Mouse (Mus musculus) embryonic facial prominence, embryonic 11.5 days (tissue): ENCODE measurements at regions not wholly inside any gene's neighbourhood (a gene's known extent, or its start where the extent isn't known, plus 50 kb on each side); places are given as distances from the start of the nearest gene placed in this dataset.

Source experiments
- ATAC-seq: fragments of 200-750 bp; cut with Nextera tagmentation; replicated peaks from 2 replicates; pipeline ENCODE4 v1.8.0; 2017; ENCODE audit warnings: low read depth; ENCODE audit not compliant: insufficient number of reproducible peaks, low FRiP score, low TSS enrichment
- DNase-seq: peaks from one replicate; pipeline ENCODE4 v3.0.0-alpha.2; 2015; ENCODE audit warnings: low spot score
- H3K27ac ChIP-seq: fragments of 300-500 bp; sonication (generic); replicated peaks from 2 replicates; pipeline ENCODE4 v1.5.1; 2014; ENCODE audit warnings: mild to moderate bottlenecking, low read depth, low read length, control low read depth
- H3K27me3 ChIP-seq: fragments of 300-500 bp; sonication (generic); 2 replicates; pipeline ENCODE4 v1.6.1; 2014; ENCODE audit warnings: mild to moderate bottlenecking, low read length, moderate library complexity, mixed read lengths; ENCODE audit not compliant: control insufficient read depth, insufficient read depth
- H3K36me3 ChIP-seq: fragments of 300-500 bp; sonication (generic); replicated peaks from 2 replicates; pipeline ENCODE4 v1.6.1; 2014; ENCODE audit warnings: low read depth, mild to moderate bottlenecking, low read length, moderate library complexity, mixed read lengths; ENCODE audit not compliant: control insufficient read depth, insufficient read depth
- H3K4me1 ChIP-seq: fragments of 300-500 bp; sonication (generic); 2 replicates; pipeline ENCODE4 v1.6.1; 2014; ENCODE audit warnings: low read length, mixed read lengths; ENCODE audit not compliant: control insufficient read depth, insufficient read depth
- H3K4me2 ChIP-seq: fragments of 300-500 bp; sonication (generic); 2 replicates; pipeline ENCODE4 v1.6.1; 2014; ENCODE audit warnings: low read depth, mild to moderate bottlenecking, control low read depth, low read length, moderate library complexity
- H3K4me3 ChIP-seq: fragments of 300-500 bp; sonication (generic); 2 replicates; pipeline ENCODE4 v1.5.1; 2014; ENCODE audit warnings: low read depth, low read length, control low read depth
- H3K9ac ChIP-seq: fragments of 300-500 bp; sonication (generic); replicated peaks from 2 replicates; pipeline ENCODE4 v1.6.1; 2014; ENCODE audit warnings: mild to moderate bottlenecking, control low read depth, low read length
- H3K9me3 ChIP-seq: fragments of 300-500 bp; sonication (generic); replicated peaks from 2 replicates; pipeline ENCODE4 v1.6.1; 2016; ENCODE audit warnings: mild to moderate bottlenecking, low read length, inconsistent platforms, mixed read lengths; ENCODE audit not compliant: control insufficient read depth
- WGBS: fragments of 180-500 bp; shearing (Covaris S2); extraction: QIAGEN DNeasy Blood & Tissue Kit; methylation state at CpG from one replicate; pipeline ENCODE4 v1.1.7; 2014; 5-methylcytosine and 5-hydroxymethylcytosine counted together

DNA sequence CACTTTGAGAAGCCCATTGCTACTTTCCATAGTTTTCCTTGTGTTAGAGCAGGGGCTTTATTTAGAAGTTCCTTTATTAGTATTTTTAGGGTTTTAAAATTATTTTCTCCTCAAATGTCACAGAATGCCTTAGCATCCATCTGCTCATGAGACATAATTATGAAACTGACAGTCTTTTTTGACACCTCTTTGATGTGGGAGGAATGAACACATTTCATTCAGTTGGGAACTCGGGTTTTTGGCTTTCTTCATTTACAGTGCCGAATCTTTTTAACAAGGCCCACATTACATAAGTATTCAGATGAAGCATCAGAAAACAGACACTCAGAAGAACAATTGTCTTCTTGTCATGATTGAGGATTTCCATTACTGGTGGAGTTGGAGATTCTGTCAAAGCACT lies 843.6 kb downstream of the Lrrtm4 start:
- no peak for ATAC-seq
- no peak for DNase-seq

DNA sequence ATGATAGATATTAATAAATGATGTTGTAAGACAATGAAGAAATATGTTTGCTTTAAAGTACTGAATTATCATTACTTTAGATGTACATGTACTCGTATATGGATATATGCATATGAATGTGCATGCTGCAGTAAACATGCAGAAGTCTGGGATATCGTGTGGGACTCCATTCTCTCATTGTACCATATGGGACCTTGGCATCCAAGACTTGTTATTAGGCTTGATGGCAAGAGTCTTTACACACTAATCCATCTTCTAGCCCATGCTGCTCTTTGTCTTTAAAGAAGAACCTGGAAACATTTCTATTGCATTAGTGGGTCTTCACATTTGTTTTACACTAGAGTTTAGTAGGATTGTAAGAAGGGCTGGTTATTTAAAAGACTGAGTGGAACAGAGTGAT lies 844.1 kb downstream of the Lrrtm4 start:
- Histone ChIP-seq H3K27ac (no peak overlapping the region), H3K4me3 (no peak overlapping the region), H3K27me3 (no peaks in the 10 kb centered on the region), H3K4me2 (no peak overlapping the region), H3K36me3 (no peaks in the 10 kb centered on the region), H3K4me1 (no peaks in the 10 kb centered on the region), H3K9ac (no peak overlapping the region), H3K9me3 (no peaks in the 10 kb centered on the region)
- DNase-seq (no peak), ATAC-seq (no peak)
- 84% methylated on average over 2 of the region's 2 CpGs for WGBS

More for the DNA sequence above, 843.6 kb downstream of the Lrrtm4 start:
- no peak overlapping the region for H3K27ac ChIP-seq
- no peak overlapping the region for H3K4me3 ChIP-seq
- H3K4me2 ChIP-seq, result no peak overlapping the region
- no peak overlapping the region for H3K9ac ChIP-seq
- no peaks in the 10 kb centered on the region for H3K36me3 ChIP-seq
- H3K4me1 ChIP-seq, result no peaks in the 10 kb centered on the region
- no peaks in the 10 kb centered on the region for H3K9me3 ChIP-seq
- 92% methylated on average over 2 of the region's 2 CpGs for WGBS
- no peaks in the 10 kb centered on the region for H3K27me3 ChIP-seq

DNA sequence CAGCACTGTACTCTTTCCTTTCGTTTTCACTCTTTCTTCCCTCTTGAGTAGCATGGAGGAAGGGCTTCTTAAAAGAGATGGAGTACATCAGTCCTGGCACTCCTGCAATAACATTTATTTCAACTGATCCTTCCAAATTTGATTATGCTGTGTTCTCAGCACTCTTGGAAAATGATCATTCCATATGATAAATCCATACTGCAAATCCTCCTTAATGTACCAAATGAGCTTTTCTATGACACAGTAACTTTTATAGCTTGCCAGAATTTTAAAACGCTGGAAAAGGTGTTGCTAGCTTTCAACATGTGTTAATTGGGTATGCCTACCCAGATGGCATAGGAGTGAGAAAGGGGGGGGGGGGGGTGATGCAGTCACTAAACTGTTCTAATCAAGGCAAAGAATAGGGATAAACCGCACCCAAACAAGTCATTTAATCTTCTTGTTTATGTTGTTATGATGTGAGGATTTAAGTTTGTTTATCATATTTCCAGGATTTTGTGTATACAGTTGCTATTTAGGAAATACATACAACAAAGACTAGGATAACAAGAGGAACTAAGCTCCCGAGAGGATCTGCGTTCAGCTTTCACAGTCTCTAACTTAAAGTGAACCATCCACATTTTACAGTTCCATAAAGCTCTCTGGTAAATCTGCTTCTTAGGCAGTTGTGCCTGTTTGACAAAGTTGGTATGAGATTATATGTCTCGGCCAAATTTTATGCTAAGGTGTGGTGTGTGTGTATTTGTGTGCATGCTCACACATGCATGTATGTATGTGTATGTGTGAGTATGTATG lies 847.3 kb downstream of the Lrrtm4 start:
- H3K9me3 ChIP-seq, result no peaks in the 10 kb centered on the region
- no peaks in the 10 kb centered on the region for H3K4me1 ChIP-seq
- H3K36me3 ChIP-seq, result no peaks in the 10 kb centered on the region
- no peak overlapping the region for H3K4me3 ChIP-seq
- no peak overlapping the region for H3K4me2 ChIP-seq
- no peaks in the 10 kb centered on the region for H3K27me3 ChIP-seq
- no peak overlapping the region for H3K27ac ChIP-seq
- no peak overlapping the region for H3K9ac ChIP-seq
- 83% methylated on average over 6 of the region's 6 CpGs for WGBS
- no peak for DNase-seq
- ATAC-seq, result no peak

DNA sequence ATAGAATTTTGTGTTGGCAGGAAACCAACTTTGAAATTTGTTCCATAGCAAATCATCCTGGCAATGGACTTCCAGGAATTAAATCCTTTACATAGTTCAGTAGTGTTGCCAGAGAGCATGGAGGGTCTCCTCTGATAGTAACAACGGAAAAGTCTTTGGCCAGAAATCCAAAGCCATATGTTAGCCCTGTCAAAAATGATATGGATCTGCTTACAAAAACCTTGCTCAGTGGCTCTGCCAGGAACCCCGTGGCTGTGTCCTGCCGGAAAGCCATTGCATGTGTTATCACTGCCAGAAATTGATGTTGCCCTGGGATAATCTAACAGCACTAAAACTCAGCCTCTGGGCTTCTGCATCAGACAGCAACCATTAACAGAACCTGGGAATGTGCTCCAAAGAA lies 866.7 kb downstream of the Lrrtm4 start:
- Histone ChIP-seq H3K27me3 (no peaks in the 10 kb centered on the region), H3K36me3 (no peaks in the 10 kb centered on the region), H3K9ac (no peak overlapping the region), H3K4me3 (no peak overlapping the region), H3K4me2 (no peak overlapping the region), H3K9me3 (no peaks in the 10 kb centered on the region), H3K4me1 (no peaks in the 10 kb centered on the region), H3K27ac (no peak overlapping the region)
- DNase-seq (no peak), ATAC-seq (no peak)
- WGBS, result 86% methylated on average over 3 of the region's 3 CpGs

DNA sequence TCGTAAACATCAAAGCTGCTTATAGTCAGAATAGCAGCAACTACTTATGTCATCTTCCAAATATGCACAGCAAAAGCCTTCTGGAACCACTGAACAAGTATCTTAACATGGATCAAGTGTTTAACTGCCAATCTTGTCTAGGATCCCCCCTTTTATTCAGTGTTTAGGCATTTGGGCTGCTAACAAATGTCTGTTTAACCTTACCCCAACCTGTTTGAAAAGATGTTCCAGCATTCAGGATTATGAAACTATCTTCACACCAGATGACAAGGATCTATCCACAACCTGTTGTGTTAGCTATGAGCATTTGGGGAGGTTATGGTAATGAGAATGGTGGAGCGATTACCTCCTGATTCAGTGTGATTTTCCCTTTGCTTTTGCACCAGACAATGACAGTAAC lies 886.5 kb downstream of the Lrrtm4 start:
- Histone ChIP-seq H3K9me3 (no peaks in the 10 kb centered on the region), H3K36me3 (no peaks in the 10 kb centered on the region), H3K4me1 (no peaks in the 10 kb centered on the region), H3K9ac (no peak overlapping the region), H3K27ac (no peak overlapping the region), H3K27me3 (no peaks in the 10 kb centered on the region), H3K4me3 (no peak overlapping the region), H3K4me2 (no peak overlapping the region)
- no peak for ATAC-seq
- WGBS, result 81% methylated on average over 2 of the region's 2 CpGs
- DNase-seq, result no peak

DNA sequence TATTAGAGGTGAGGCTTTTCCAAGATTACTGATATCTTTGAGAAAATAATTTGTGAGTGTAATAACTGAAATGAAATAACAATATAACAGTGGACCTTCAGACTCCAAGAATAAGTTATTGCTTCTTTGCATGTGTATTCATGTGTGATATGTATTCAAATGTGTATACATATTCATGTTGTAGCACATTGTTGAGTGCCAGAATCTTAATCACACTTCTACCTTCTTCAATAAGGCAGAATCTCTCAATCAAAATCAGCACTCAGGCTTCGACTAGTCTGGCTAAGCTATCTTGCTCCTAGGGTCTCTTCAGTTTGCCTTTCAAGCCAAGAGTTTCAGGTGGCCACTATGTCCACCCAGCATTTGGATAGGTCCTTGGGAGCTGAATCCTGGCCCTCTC lies 911.1 kb downstream of the Lrrtm4 start:
- no peak overlapping the region for H3K4me2 ChIP-seq
- DNase-seq, result no peak
- H3K4me1 ChIP-seq, result no peaks in the 10 kb centered on the region
- ATAC-seq, result no peak
- 64% methylated on average over 1 of the region's 1 CpGs for WGBS
- no peaks in the 10 kb centered on the region for H3K9me3 ChIP-seq
- no peaks in the 10 kb centered on the region for H3K36me3 ChIP-seq
- no peaks in the 10 kb centered on the region for H3K27me3 ChIP-seq
- H3K4me3 ChIP-seq, result no peak overlapping the region
- H3K27ac ChIP-seq, result no peak overlapping the region
- no peak overlapping the region for H3K9ac ChIP-seq

DNA sequence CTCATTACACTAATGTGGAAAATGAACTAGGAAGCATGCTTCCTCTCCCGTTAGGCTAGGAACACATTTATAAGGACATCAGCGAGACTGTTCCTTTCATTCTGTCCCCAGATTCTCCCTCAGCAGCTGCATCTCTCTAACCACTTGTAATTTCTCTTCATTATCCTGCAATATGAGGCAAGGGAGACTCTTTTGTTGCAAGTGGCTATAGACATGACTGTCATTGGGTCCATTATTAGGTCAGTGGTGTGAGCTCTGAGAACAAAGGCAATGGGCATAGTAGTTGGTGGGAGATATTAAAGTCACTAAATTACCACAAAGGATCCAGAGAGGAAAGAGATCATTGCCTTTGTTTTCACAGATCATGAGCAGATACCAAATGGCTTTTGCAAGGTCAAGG lies 948.3 kb upstream of the Gcfc2 start:
- no peaks in the 10 kb centered on the region for H3K27me3 ChIP-seq
- ATAC-seq (no peak), DNase-seq (no peak)
- WGBS, result 65% methylated on average over 2 of the region's 2 CpGs
- H3K4me1 ChIP-seq, result no peaks in the 10 kb centered on the region
- no peak overlapping the region for H3K9ac ChIP-seq
- H3K27ac ChIP-seq, result no peak overlapping the region
- H3K4me2 ChIP-seq, result no peak overlapping the region
- no peaks in the 10 kb centered on the region for H3K36me3 ChIP-seq
- no peak overlapping the region for H3K4me3 ChIP-seq
- no peaks in the 10 kb centered on the region for H3K9me3 ChIP-seq

DNA sequence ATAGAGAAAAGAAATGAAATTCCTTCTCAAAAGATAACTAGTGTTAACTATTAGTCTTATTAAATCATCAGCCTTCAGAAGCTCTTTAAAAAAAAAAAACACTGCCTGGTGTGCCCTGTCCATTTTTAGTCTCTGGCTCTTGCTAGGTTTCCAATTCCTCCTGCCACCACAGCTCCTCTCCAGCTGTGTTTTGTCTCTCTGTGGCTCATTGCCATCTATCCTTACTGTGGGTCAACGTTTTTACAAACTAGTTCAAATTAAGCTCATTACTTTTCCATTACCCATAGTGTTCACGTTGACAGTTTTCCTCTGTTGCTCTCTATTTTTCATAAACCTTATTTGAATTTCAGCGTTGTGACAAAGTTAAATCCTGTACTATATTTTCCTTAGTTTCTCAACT lies 930.0 kb upstream of the Gcfc2 start:
- Histone ChIP-seq H3K9ac (no peak overlapping the region), H3K4me1 (no peaks in the 10 kb centered on the region), H3K36me3 (no peaks in the 10 kb centered on the region), H3K9me3 (no peaks in the 10 kb centered on the region), H3K27me3 (no peaks in the 10 kb centered on the region), H3K4me2 (no peak overlapping the region), H3K27ac (no peak overlapping the region), H3K4me3 (no peak overlapping the region)
- no peak for DNase-seq
- 69% methylated on average over 3 of the region's 3 CpGs for WGBS
- ATAC-seq, result no peak
